Mouse (Mus musculus) liver, postnatal 0 days (tissue): ENCODE measurements around the gene Foxj3. TPM values are rescaled to one million over a fixed set of nuclear protein-coding genes. Genes with fewer than 3 reads are reported as not detected.
A peak's percentile ranks its signal among the peaks of the same experiment; 100 is the strongest.

Experiments
- ATAC-seq: fragments of 200-750 bp; cut with Nextera tagmentation; 2 replicates; pipeline ENCODE4 v1.8.0; 2017; ENCODE audit warnings: mild to moderate bottlenecking, moderate library complexity
- DNase-seq: peaks from one replicate; pipeline ENCODE4 v3.0.0-alpha.2; 2016
- H3K27ac ChIP-seq: fragments of 300-500 bp; sonication (generic); 2 replicates; pipeline ENCODE4 v1.5.1; 2014; ENCODE audit warnings: antibody characterized with exemption, moderate library complexity, mild to moderate bottlenecking, low read depth
- H3K27me3 ChIP-seq: fragments of 300-500 bp; sonication (generic); 2 replicates; pipeline ENCODE4 v1.6.1; 2014; ENCODE audit warnings: low read length, control low read depth, mixed read lengths; ENCODE audit not compliant: insufficient read depth
- H3K36me3 ChIP-seq: fragments of 300-500 bp; sonication (generic); replicated peaks from 2 replicates; pipeline ENCODE4 v1.6.1; 2014; ENCODE audit warnings: mild to moderate bottlenecking, control low read depth, low read length, moderate library complexity, mixed read lengths; ENCODE audit not compliant: insufficient read depth
- H3K4me1 ChIP-seq: fragments of 300-500 bp; sonication (generic); 2 replicates; pipeline ENCODE4 v1.6.1; 2014; ENCODE audit warnings: antibody characterized with exemption, mild to moderate bottlenecking, control low read depth; ENCODE audit not compliant: insufficient read depth
- H3K4me2 ChIP-seq: fragments of 300-500 bp; sonication (generic); 2 replicates; pipeline ENCODE4 v1.6.1; 2014; ENCODE audit warnings: low read depth, mild to moderate bottlenecking, low read length, moderate library complexity, mixed read lengths
- H3K4me3 ChIP-seq: fragments of 300-500 bp; sonication (generic); 2 replicates; pipeline ENCODE4 v1.5.1; 2014; ENCODE audit warnings: low read depth, low read length
- H3K9ac ChIP-seq: fragments of 300-500 bp; sonication (generic); replicated peaks from 2 replicates; pipeline ENCODE4 v1.6.1; 2014; ENCODE audit warnings: mild to moderate bottlenecking, moderate library complexity
- H3K9me3 ChIP-seq: fragments of 300-500 bp; sonication (generic); 2 replicates; pipeline ENCODE4 v1.6.1; 2016; ENCODE audit warnings: mild to moderate bottlenecking, control low read depth, low read length, mixed read lengths
- CTCF ChIP-seq: sonication (generic); IDR thresholded peaks from 2 replicates; pipeline ENCODE4 v1.5.1; 2016; ENCODE audit warnings: antibody characterized with exemption, low read depth
- EP300 ChIP-seq: IDR thresholded peaks from 2 replicates; pipeline ENCODE4 v1.6.1; 2016; ENCODE audit warnings: antibody characterized with exemption, low read depth, mild to moderate bottlenecking
- WGBS: fragments of 180-500 bp; shearing (Covaris S2); extraction: QIAGEN DNeasy Blood & Tissue Kit; methylation state at CpG from one replicate; pipeline ENCODE4 v1.1.7; 2014; ENCODE audit not compliant: insufficient replicate concordance; 5-methylcytosine and 5-hydroxymethylcytosine counted together
- polyA plus RNA-seq: library from polyadenylated mRNA; unstranded; fragments of >200 nt; fragmentation: Nextera tagmentation; extraction: Ambion mirVana; gene quantifications from 2 replicates; pipeline ENCODE4 v1.2.1, GENCODE M21; 2015

The Foxj3 gene
- polyA plus RNA-seq, 1 experiment from 2014 or later = 2.9 TPM

DNA sequence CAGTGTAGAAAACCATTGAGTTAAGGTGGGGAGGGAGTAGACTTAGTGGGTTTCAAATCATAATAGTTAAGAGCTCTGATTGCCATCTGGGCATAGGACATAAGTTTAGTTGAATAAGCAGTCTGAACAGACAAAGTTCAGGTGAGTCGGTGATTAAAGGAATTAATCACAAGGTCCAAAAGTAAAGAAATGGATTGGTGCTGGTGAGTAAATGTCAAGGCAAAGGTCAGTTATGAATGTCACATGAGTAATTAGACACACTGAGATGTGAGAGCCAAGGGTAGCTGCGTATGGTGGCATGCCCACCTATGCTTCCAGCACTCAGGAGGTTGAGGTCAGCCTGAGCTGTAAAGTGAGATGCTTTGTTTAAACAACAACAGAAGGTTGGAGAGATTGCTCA lies 52.6 kb downstream of the Foxj3 start:
- ATAC-seq (no peak), DNase-seq (no peak)
- Histone ChIP-seq H3K4me3 (no peak overlapping the region), H3K27ac (no peak overlapping the region), H3K36me3 (peaks cover 11% of the 10 kb centered on the region), H3K4me2 (no peak overlapping the region), H3K4me1 (no peaks in the 10 kb centered on the region), H3K9ac (no peak overlapping the region), H3K27me3 (no peaks in the 10 kb centered on the region), H3K9me3 (no peaks in the 10 kb centered on the region)
- WGBS = 76% methylated on average over 2 of the region's 2 CpGs
- TF ChIP-seq EP300 (no peak), CTCF (no peak)

DNA sequence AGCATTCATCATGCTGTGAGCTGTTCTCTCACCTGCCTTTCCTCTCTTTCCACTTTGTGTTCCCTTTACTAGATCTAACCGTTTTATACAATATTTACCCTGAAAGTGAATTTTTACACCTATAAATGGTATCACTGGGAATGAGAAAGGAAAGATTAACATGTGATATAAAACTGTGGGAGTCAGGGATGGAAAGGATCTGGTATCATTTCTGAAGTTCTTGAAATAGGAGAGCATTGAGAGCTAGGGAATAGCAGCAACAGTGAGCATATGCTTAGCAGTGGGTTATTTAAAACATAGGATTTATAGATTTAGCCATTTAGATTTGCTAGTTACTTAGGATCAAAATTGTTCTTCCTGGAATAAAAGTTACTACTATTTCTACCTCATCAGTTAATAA lies 53.2 kb downstream of the Foxj3 start:
- H3K4me2 ChIP-seq = no peak overlapping the region
- 81% methylated on average over 1 of the region's 1 CpGs for WGBS
- no peaks in the 10 kb centered on the region for H3K27me3 ChIP-seq
- H3K4me3 ChIP-seq = no peak overlapping the region
- no peak overlapping the region for H3K27ac ChIP-seq
- H3K4me1 ChIP-seq = no peaks in the 10 kb centered on the region
- H3K36me3 ChIP-seq = peaks cover 11% of the 10 kb centered on the region
- H3K9ac ChIP-seq = no peak overlapping the region
- TF ChIP-seq CTCF = no peak
- ATAC-seq = no peak
- H3K9me3 ChIP-seq = no peaks in the 10 kb centered on the region
- DNase-seq = no peak

DNA sequence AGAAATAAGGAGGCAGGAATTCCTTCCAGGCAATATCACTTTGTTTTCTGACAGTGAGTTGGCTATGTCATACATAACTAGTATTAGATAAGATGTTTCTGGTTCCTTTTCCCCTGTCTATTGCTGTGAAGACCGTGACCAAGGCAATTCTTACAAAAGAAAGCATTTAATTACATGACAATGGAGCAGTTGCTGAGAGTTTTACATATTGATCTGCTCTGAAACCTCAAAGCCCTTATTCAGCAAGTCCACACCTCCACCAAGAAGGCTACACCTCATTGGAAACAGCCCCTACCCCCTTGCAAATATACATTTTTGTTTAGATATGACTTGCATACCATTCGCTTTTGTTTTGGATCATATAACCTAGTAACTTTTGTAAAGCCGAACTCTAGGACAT lies 55.7 kb downstream of the Foxj3 start:
- no peak overlapping the region for H3K27ac ChIP-seq
- no peaks in the 10 kb centered on the region for H3K4me1 ChIP-seq
- H3K4me2 ChIP-seq = no peak overlapping the region
- no peaks in the 10 kb centered on the region for H3K9me3 ChIP-seq
- peaks cover 7% of the 10 kb centered on the region for H3K36me3 ChIP-seq
- no peak overlapping the region for H3K9ac ChIP-seq
- TF ChIP-seq EP300 (no peak), CTCF (no peak)
- H3K27me3 ChIP-seq = no peaks in the 10 kb centered on the region
- H3K4me3 ChIP-seq = no peak overlapping the region
- DNase-seq (no peak), ATAC-seq (no peak)
- 81% methylated on average over 3 of the region's 3 CpGs for WGBS

DNA sequence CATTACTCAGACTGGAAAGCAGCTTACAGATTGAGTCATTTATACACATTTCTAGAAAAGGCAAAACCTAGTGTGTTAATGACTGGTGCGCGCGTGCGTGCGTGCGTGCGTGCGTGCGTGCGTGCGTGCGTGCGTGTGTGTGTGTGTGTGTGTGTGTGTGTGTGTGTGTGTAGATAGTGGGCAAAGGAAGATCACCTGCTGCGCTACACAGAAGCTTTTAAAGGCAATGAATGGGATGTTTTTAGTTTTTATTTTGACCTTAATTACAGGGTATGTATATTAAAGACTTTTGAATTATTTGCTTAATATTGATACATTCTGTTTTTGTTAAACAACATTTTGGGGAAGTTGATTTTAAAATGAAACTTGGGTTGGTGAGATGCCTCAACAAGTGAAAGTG lies 57.5 kb downstream of the Foxj3 start:
- Histone ChIP-seq H3K4me3 (no peak overlapping the region), H3K9ac (no peak overlapping the region), H3K27me3 (no peaks in the 10 kb centered on the region), H3K4me2 (no peak overlapping the region), H3K4me1 (no peaks in the 10 kb centered on the region), H3K9me3 (no peaks in the 10 kb centered on the region), H3K36me3 (no peaks in the 10 kb centered on the region), H3K27ac (no peak overlapping the region)
- WGBS = 93% methylated on average over 14 of the region's 14 CpGs
- no peak for ATAC-seq
- no peak for DNase-seq
- TF ChIP-seq EP300 (no peak), CTCF (no peak)

DNA sequence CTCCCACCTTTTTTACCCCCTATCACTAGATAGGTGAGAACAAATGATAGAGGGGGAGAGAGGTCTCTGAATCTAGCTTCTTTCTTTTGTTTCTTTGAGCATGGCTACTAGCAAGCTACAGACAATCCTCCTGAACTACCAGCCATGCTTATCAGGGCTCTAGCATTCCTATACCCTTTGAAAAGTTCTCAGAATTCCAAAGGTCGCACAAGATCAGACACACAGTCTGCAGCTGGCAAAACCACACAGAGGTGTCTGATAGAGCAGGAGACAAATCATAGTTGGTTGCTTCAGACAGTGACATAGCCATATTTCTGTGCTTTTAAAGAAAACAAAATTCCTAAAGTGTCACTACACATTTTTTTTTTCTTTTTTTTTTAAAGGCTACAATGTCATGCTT lies 62.8 kb downstream of the Foxj3 start:
- no peak overlapping the region for H3K27ac ChIP-seq
- no peak overlapping the region for H3K4me3 ChIP-seq
- 0 out of 2 replicates have a peak, but pooled peaks cover 5% of the 10 kb centered on the region for H3K4me1 ChIP-seq
- no peak overlapping the region for H3K4me2 ChIP-seq
- no peak for ATAC-seq
- no peak for DNase-seq
- H3K36me3 ChIP-seq = 0 out of 2 replicates have a peak, but pooled peaks cover 3% of the 10 kb centered on the region
- H3K27me3 ChIP-seq = no peaks in the 10 kb centered on the region
- H3K9ac ChIP-seq = no peak overlapping the region
- no peak for TF ChIP-seq EP300
- TF ChIP-seq CTCF = no peak
- no peaks in the 10 kb centered on the region for H3K9me3 ChIP-seq
- 45% methylated on average over 1 of the region's 1 CpGs for WGBS

DNA sequence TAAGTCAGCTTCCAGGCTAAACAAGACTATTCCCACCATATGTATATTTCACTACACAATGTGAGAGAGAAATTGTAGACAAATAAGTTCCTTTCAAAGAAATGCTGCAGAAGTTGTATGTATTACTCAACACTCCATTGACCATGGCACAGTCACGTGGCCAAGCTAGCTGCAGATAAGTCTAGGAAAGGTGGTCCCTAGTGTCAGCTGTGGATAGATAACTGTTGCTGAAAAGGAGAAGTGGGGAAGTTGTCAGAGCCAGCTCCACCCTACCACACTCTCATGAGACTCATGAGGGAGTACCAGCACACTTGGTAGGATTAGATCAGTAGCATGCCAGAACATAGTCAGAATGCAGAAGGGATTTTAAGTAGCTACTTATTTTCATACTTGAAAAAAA lies 72.7 kb downstream of the Foxj3 start:
- DNase-seq (no peak), ATAC-seq (peak; percentile 62)
- TF ChIP-seq EP300 (no peak), CTCF (no peak)
- Histone ChIP-seq H3K27me3 (no peaks in the 10 kb centered on the region), H3K9me3 (no peaks in the 10 kb centered on the region), H3K36me3 (peaks cover 4% of the 10 kb centered on the region; the same call in 1 of the 2 replicates), H3K4me1 (peaks cover 13% of the 10 kb centered on the region), H3K4me2 (no peak overlapping the region), H3K4me3 (no peak overlapping the region), H3K27ac (no peak overlapping the region), H3K9ac (no peak overlapping the region)
- WGBS = 14% methylated on average over 1 of the region's 1 CpGs

DNA sequence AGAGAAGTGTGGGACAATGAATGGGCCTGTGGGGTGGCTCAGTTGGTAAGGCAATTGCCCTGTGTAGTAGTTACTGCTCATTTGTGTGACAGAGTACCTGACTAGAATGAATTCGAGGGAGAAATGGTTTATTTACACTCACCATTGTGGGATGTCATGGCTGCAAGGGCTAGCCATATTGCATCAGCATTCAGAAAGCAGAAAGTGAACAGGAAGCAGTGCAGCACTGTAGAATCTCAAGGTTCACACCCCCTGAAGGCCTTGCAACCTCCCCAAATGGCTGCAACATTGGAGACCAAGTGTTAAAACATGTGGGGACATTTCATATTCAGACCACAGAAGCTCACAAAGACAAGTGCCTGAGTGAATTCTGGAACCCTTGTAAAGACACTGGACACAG lies 77.3 kb downstream of the Foxj3 start:
- peak overlapping the region; percentile 44; the same call in 1 of the 2 replicates for H3K27ac ChIP-seq
- no peak for TF ChIP-seq EP300
- TF ChIP-seq CTCF = no peak

More for the DNA sequence above, 77.3 kb downstream of the Foxj3 start:
- Histone ChIP-seq H3K27me3 (no peaks in the 10 kb centered on the region), H3K4me2 (no peak overlapping the region), H3K4me3 (no peak overlapping the region), H3K9ac (no peak overlapping the region), H3K36me3 (peaks cover 12% of the 10 kb centered on the region; the same call in 1 of the 2 replicates), H3K9me3 (no peaks in the 10 kb centered on the region), H3K4me1 (peaks cover 13% of the 10 kb centered on the region)
- DNase-seq (no peak), ATAC-seq (0 out of 2 replicates have a peak, but pooled peaks have one; percentile 35)
- WGBS = 58% methylated on average over 1 of the region's 1 CpGs
